Mouse (Mus musculus): ENCODE results near the gene Lysmd1.

Gene Lysmd1

DNA sequence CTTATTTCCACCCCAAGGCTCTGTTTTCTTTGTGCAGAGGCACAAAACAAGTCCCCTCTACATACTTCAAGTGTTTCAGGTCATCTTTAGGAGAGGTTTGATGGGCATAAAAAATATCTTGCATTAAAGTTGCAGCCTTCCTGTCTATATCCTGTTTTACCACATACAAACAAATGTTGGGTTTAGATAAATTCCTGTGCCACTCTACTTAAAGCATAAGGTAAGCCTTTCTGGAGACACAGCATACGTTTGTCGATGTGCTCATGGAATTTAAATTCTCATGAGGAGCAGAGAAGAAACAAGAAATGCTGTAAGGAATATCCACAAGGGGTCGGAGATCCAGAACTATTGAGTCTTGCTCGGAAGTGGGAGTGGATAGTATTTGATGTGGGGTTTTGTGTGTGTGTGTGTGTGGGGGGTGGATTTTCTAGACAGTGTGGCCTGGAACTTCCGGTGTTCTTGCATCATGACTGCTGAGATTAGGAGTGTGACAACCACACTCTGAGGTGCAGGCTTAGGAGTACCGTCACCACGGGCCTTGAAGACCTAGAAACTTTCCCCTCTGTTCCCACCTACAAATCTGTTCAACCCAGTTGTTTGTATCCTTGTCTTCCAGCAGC lies 1.7 kb downstream of the Lysmd1 start:
- in situ Hi-C loops (cut with MboI; ENCODE audit: low sequenced_read_pairs), result no loop called here

DNA sequence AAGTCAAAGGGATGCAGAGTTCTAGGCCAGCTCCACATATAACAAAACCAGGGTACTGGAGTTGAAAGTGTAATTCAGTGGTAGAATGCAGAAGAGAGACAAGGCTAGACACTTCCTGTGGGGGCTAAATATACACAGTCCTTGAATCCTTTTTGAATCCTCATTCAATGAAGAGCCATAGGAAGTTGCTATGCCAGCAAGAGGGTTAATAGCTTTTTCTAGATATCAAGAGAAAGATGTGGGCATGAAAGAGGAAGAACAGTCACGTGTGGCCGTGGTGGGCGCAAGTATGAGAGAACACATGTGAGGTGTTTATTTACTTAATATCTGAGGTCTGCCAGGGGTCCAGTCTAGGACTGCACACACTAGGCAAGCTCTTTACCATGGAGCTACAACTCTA lies 2.4 kb downstream of the Lysmd1 start:
- in situ Hi-C loops (cut with MboI; ENCODE audit: low sequenced_read_pairs), result no loop called here

DNA sequence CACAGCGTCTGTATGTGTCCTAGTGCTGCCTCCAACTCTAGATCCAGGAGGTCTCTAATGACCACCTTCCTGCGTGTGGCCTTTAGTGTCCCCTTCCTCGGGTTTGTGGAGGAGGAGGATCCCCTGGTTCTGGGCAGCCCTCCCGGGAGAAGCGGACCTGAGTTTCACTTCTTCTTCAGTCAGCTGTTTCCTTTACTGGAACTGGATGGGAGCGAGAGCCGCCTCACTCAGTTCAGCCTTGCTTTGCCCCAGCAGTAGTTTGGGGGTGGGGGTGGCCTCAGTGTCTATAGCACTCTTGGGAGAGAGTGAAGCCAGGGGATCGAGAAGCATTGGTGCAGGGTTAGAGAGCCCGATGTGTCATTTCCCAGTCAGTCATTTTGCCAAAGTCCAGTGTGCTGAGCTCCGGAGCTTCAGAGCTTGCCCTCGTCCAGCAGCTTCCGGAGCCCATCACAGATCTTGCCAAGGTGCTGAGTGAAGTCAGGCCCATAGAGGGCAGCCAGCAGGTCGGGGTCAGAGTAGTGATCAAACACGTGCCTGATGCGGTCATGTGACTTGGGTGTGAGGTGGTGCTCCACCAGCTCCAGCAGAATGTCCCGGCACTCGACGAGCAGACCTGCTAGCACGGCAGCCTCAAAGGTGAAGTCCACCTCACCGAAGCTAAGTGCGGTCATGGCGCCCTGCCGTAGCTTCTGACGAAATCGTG lies 5.8 kb downstream of the Lysmd1 start:
- in situ Hi-C loops (cut with MboI; ENCODE audit: low sequenced_read_pairs), result loop anchor here (10.0 kb wide), 1 partner anchor 125 kb away; no protein-coding TSS in a partner anchor

DNA sequence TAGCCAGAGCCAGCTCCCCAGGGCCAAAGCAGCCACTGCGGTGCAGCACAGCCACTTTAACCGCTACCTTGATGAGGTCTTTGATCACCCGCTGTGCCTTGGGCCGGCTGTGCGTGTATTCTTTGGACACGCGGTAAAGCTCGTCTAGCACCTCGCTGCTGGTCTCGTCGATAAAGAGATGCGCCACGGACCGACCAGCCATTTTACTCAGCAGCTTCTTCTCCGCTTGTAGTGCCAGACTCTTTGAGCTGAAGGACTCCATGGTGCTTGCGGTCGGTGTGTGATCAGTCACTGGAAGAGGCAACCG lies 6.4 kb downstream of the Lysmd1 start:
- in situ Hi-C loops (cut with MboI; ENCODE audit: low sequenced_read_pairs), result loop anchor here (10.0 kb wide), 1 partner anchor 125 kb away; no protein-coding TSS in a partner anchor

DNA sequence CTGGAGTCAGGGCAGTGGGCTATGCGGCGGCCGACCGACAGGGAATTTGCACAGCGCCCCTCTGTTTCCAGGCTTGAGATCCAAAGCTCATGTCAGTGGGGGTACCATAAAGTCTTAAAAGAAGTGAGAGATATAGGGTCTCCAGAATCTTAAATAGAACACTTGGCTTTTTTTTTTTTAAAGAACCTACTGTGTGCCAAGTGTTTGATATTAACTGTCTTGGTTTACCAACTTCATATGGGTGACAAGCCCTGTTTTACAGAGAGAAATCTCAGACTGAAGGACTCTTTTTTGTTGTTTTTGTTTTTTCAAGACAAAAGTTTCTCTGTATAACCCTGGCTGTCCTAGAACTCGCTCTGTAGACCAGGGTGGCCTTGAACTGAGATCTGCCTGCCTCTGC lies 6.9 kb downstream of the Lysmd1 start:
- in situ Hi-C loops (cut with MboI; ENCODE audit: low sequenced_read_pairs), result loop anchor here (10.0 kb wide), 1 partner anchor 124 kb away; no protein-coding TSS in a partner anchor

DNA sequence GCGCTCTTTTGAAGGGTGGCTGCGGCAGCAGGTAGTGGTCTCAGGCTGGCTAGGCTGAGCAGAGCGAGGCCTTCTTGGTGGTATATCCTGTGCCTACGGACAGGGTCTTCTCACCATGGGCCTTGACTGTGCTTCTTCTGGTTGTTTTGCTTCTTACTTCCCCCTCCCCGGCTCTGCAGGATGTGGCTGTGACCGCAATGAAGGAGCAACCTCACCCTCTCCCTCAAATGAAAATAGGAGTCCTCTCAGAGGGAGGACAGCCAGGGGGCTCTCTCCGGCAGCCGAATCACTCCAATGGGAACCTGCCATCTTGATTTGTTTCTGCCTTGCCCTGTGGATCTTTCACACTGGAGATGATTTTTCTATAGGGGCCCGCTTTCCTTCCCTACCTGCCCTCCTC lies 7.6 kb downstream of the Lysmd1 start:
- in situ Hi-C loops (cut with MboI; ENCODE audit: low sequenced_read_pairs), result loop anchor here (10.0 kb wide), 1 partner anchor 123 kb away; no protein-coding TSS in a partner anchor

DNA sequence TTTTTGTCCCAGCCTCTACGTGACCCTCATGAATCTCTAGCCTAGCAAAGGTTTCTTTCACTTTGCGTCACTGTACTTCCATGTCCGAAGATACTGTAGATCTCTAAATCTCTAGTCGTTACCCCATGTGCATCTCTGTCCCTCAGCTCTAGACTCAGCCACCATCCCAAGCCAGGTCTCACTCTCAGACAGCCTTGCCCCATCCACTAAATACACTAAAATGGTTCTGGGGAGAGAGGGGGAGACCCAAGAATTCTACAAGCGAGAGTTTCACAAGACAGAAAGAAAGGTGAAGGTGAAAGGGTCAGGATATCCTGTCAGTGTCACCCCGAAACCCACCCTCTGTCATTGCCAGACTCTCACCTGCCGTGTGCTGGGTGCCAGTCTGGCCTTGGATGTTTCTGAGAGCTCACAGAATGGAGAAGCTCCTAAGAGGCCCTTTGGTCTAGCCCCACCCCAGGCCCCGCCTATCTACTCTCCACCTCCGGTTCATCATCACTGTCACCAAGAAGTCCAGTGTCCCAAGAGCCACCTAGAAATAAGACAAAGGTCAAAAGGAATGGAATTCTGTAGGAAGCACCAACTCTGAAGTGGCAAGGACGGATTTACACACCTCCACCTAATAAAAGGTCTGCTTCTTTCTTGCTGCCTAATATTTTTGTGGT lies 8.2 kb downstream of the Lysmd1 start, which contains the start of gene Tnfaip8l2:
Tnfaip8l2 (minus strand) TSS at position 409 of the 665 bp plus-strand sequence.
- in situ Hi-C loops (cut with MboI; ENCODE audit: low sequenced_read_pairs), result loop anchor here (10.0 kb wide), 1 partner anchor 123 kb away; no protein-coding TSS in a partner anchor

DNA sequence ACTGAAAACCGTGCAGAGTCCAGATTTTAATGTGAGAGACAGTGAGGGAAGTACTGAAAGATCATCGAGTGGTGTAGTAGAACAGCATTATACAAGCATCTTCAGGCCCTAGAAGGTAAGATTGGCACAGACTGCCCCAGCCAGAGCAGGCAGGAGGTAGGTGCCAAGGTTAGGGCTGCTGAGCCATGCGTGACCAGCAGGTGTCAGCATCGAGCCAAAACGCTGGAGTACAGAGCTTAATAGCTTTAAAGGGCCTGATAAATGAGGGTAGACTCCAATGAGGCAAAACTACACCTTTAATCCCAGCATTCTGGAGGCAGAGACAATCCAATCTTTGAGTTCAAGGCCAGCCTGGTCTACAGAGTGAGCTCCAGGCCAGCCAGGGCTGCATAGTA lies 8.7 kb downstream of the Lysmd1 start:
- in situ Hi-C loops (cut with MboI; ENCODE audit: low sequenced_read_pairs), result loop anchor here (10.0 kb wide), 1 partner anchor 122 kb away; no protein-coding TSS in a partner anchor

DNA sequence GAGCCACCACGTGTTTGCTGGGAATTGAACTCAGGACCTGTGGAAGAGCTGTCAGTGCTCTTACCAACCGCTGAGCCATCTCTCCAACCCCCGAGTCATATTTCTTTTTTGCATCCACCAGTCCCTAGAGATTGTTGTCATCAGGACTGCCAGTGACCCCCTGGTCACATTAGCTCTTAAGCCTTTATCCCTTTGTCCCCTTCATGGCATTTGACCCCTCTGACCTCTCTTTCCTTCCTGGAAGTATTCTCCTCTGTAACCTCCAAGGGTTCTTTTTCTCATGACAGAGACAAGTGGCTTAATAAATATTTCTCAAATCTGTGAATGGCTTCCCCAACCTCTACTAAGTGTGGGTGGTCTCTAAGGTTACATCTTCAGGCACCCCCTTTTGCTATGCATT lies 14.0 kb downstream of the Lysmd1 start:
- in situ Hi-C loops (cut with MboI; ENCODE audit: low sequenced_read_pairs), result loop anchor here (10.0 kb wide), 1 partner anchor 117 kb away; no protein-coding TSS in a partner anchor

DNA sequence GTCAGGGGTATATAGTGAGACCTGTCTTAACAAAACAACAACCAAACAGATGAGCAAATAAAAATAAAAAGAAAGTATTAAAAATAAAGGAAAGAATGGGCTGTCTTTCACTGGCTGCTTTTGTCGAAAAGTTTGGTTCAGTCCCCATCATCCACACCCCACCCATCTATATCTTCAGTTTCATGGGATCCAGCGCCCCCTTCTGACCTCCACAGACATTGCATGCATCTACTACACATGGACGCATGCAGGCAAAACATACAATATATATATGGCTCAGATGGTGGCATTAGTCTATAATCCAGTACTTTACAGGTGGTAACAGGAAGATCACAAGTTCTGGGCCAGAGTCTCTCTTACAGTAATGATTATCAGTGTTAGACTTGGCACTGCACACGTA lies 20.0 kb downstream of the Lysmd1 start:
- in situ Hi-C loops (cut with MboI; ENCODE audit: low sequenced_read_pairs), result no loop called here

DNA sequence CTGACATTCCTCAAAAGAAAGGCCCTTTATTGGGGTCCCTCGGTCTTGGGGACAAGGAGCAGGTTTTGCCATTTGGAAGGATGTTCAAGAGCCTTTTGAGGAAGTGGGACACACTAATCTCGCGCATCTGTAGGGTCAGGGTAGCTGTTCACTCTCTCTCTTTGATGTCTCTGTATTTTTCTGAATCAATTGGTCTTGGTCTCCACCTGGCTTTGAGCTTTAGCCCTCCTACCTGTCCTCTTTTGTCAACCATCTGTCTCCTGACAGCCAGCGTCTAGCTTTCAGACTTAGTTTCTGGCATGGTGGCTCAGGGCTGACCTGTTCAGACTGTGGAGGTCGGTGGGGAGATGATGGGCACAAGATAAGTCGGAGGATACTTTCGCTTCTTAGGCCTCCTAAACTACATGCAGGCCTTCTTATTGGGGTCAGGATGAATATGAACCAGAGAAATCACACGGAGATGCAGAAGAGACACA lies 25.7 kb downstream of the Lysmd1 start:
- in situ Hi-C loops (cut with MboI; ENCODE audit: low sequenced_read_pairs), result no loop called here

DNA sequence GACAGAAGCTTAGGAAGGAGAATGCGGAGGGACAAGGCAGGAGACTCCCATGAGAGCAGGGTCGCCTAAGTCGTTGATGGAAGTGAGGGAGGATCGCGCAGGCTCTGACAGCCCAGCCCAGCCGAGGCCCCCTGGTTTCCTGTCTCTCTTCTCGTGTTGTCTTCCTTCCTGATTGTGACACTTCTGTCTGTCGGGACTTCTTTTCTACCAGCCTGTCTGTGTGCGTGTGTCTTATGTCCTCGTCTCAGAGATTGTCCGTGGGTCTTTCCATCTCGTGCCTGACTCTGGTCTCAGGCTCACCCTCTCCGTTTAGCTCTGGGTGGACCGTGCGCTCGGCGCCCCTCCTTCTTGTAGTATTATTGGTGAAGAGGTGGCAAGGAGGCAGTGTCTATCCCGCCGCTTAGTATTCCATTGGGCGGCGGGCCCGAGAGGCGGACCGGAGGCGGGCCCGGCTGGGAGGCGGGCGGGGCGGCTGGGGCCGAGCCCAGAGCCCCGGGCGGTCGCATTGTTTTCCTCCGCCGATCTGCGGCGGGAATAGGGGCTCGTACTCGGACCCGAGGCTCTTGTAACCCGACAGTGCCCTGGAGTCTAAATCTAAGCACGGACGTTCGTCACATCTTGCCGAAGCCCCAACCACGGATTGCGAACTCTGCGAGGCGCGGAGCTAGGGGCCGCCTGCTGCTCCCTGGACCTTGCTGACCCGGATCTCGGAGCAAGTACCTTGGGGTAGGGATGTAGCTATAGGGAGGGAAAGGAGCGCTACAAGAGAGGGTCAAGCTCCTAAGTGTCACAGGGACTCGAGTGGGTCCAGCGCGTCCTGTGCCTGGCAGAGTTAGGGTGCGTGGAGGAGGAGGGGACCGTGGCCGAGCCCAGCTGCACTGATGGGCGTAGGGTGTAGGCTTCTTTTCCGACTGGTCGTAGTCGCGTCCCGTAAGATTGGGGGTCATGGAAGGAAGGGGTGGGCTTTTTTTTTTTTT lies 26.4 kb downstream of the Lysmd1 start, which contains the start of gene Sema6c:
Sema6c (plus strand) TSS at position 471 of the 977 bp plus-strand sequence.
- in situ Hi-C loops (cut with MboI; ENCODE audit: low sequenced_read_pairs), result no loop called here

DNA sequence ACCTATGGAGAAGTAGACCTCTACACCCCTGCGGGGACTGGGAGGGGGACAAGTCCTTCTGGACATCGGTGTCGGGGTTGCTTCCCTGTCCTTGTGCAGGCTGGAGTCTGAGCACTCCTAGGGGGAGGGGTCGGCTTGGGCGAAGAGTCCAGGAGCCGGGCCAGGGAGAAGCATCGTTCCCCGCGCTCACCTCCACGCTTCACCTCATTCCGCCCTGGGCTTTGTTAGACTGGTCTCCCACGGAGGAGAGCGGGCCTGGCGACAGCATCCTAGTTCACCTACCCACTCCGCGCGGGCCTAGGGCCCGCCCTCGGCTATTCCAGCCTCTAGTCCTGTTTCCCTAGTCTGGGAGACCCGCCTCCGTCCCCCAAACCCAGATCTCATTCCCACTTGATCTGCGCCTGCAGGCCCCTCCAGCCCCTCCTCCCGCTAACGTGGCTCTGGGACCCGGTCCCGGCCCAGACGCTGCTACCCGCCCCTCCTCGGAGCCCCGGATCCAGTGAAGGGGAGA lies 27.2 kb downstream of the Lysmd1 start:
- in situ Hi-C loops (cut with MboI; ENCODE audit: low sequenced_read_pairs), result no loop called here

DNA sequence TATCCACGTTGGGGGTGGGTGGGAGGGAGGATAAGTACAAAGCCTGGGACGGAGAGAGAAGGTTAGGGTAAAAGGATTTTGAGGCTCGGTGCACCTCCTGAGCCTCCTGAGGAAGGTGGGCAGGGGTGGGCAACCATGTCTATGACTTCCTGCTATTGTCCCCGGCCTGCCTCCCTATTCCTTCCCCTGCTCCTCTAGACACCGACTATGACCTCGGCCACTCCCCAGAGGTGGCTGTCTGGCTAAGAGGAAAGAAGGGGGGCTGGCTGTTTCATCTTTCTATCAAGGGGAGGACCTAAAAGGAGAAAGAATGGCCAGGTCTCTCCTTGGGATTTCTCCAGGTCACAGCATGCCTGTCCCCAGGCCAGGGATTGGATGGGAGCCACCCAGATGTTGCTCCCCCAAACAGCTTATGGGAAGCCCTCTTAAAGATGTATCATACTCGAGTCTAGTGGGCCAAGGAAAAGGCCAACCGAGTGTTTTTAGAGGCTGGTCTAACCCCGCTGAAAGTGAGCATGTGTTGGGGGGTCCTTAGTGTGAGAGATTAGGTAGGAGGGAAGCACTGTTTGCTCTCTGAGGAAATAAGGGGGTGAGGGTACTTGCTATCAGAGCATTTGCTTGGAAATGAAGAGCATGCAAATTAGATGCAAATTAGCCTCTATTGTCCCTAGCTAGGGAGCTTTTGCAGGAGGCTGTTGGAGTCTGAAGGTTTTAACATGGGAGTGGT lies 27.9 kb downstream of the Lysmd1 start:
- in situ Hi-C loops (cut with MboI; ENCODE audit: low sequenced_read_pairs), result no loop called here

DNA sequence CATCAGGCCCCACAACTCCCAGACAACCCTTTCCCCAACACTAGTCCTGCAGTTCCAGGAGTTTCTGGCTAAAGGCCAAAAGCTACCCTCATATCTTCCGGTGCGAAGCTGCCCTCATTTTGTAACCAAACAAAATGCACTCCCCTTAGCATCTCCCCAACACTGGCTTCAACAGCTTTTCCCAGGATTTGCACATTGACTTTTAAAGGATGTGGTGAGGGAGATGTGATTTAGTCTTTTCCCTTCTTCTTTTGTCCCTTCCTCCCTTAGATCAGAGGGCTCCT lies 28.4 kb downstream of the Lysmd1 start:
- in situ Hi-C loops (cut with MboI; ENCODE audit: low sequenced_read_pairs), result no loop called here

DNA sequence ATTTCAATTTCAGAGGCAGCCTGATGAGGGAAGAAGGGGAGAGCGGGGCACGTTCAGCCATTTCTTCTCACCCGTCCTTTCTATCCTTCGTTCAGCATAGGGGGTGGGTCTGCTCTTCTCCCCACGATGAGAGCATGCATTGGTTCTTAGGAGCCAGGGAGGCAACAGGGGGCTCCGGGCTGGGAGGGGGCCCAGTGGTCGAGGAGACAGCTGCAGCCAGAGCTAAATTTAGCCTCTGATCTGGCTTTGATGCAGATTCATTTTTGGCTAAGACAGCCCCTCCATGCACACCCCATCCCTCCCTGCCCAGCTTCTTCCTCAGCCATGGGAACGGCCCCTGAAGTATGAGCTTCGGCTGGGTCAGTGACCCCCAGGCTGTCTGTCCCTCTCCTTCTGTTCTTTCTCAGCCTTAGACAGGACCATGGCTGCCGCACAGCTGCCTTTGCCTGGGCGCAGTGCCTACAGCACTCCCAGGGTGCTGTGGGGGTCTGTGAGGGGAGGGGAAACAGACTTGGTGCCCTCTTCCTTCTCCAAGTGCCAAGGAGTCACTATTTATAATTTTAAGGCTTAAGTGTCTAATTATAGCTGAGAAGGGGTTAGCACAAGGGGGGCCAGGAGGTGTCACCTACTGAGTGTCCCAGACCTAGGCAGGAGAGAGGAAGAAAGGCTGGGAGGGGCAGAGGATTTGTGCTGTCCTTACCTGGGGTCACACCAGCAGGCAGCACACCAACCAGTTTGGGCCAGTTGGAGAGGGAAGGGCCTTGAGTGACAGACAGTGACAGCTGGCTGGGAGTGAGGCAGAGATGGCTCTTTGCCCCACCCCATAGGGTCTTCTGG lies 29.7 kb downstream of the Lysmd1 start:
- in situ Hi-C loops (cut with MboI; ENCODE audit: low sequenced_read_pairs), result no loop called here

DNA sequence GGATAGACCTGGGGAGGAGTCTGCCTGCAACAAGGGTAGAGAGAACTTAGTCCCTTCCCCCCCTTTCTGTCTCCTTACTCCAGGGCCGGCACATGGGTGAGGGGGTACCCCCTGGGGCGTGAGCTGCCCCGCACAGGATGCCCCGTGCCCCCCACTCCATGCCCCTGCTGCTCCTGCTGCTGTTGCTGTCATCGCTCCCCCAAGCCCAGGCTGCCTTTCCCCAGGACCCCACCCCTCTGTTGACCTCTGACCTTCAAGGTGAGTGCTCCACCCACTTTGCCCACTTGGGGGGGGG lies 30.3 kb downstream of the Lysmd1 start:
- in situ Hi-C loops (cut with MboI; ENCODE audit: low sequenced_read_pairs), result no loop called here

DNA sequence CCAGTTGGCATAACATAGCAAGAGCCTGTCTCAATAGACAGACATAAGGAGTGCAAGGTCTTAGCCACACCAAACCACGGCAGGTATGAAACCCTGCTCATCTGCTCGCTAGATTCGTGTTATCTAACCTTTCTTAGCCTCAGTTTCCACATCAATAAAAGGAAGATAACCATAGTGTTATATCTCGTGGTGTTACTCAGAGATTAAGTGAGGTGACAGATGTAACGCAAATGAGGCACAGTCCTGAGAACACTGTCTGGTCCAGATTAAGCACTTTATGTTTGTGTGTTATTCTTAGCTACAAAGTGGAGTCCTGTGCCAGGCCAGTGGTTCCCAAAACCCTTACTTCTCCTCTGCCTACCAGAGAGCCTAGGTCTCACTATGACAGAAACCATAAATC lies 31.0 kb downstream of the Lysmd1 start:
- in situ Hi-C loops (cut with MboI; ENCODE audit: low sequenced_read_pairs), result no loop called here

DNA sequence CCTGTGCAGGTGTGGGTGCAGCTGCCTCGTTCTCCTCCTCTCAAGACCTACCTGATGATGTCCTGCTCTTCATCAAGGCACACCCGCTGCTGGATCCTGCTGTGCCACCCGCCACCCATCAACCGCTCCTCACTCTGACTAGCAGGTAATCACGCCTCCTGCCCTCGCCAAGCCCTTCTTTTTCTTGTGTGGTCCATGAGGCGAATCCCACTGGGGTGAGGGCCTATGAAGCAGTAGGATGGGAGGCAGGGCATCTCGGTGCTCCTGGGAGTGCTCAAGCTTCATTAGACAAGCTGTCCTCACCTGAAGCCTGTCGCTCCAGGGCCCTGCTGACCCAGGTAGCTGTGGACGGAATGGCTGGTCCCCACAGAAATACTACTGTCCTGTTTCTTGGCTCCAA lies 36.1 kb downstream of the Lysmd1 start:
- in situ Hi-C loops (cut with MboI; ENCODE audit: low sequenced_read_pairs), result no loop called here

Data from CH12F3 (cell line).